Mouse (Mus musculus): ENCODE results near the gene Eef1akmt2. TPM values are rescaled to one million over a fixed set of nuclear protein-coding genes. Genes with fewer than 3 reads are reported as not detected.

The Eef1akmt2 gene
- total and polyA plus RNA-seq, 3 experiments = 31.4 to 87.2 (median 35.9) TPM

DNA sequence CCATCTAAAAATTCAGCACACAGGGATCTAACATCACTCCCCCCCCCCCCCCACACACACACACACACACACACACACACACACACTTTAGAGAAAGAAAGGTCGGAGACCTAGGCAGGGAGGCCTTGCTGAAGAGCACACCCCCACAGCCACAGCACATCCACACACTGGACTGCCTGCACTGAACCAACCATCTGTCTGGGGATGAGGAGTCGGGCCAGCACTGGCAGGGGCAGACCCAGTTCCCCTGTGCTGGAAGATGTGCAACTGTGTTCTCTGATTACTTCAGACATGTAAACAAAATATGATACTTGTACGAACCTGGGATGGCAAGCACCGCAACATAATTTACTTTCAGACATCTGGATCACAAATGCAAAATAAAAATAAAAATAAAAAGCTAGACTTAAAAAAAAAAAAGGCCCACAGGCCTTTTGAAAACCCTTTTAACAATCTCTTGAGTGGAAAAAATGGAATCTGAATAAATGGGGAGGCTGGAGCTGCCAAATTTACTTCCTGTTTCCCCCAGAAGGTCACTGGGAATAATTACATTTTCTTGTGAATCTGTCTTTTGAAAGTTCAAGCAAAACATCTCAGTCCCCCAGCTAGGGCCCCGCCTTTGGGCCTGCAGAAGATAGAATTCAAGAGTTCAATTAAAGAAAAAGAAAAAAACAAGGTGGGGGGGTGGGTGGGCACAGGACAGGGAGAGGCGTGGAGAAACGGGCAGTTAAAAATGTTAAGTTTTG lies 44.2 kb downstream of the Eef1akmt2 start:
- peak overlapping the region; percentile 96; the same call in 1 of the 2 replicates for H3K4me2 ChIP-seq (ENCODE audit: insufficient read depth, low read depth, poor library complexity, severe bottlenecking)
- dilution Hi-C loops (cut with MboI; ENCODE audit: extremely low pct_ligation_motif_present, extremely low pct_unique_long_range_greater_than_20kb, low sequenced_read_pairs) (no loop called here), in situ Hi-C loops (cut with MboI; ENCODE audit: low pct_ligation_motif_present, low pct_unique_long_range_greater_than_20kb, low sequenced_read_pairs) (loop anchor here (5.0 kb wide), 2 partner anchors 41 to 136 kb away; no protein-coding TSS in a partner anchor)
- peaks cover 80% of the 10 kb centered on the region for H3K79me2 ChIP-seq (replicated peaks; ENCODE audit: control insufficient read depth, extremely low read depth, insufficient read depth, poor library complexity, severe bottlenecking)
- peak overlapping the region; percentile 71 for H3K27ac ChIP-seq (ENCODE audit: insufficient read depth, low read depth)
- H3K4me1 ChIP-seq (ENCODE audit: control insufficient read depth in 1 of 2, insufficient read depth in 2 of 2) = peaks cover 27 to 78% of the 10 kb centered on the region in 2 experiments
- H3K36me3 ChIP-seq (replicated peaks in 1 of 2; ENCODE audit: control insufficient read depth in 1 of 2, insufficient read depth in 1 of 2, low read length in 1 of 2) = peaks cover 6 to 34% of the 10 kb centered on the region in 2 experiments
- H3K4me3 ChIP-seq (replicated peaks in 1 of 3; ENCODE audit: low read depth in 2 of 3, low read length in 2 of 3, poor library complexity in 1 of 3) = peak overlapping the region in 1 of 3 experiments; percentile 30
- peak overlapping the region; percentile 74 for H3K9ac ChIP-seq (ENCODE audit: insufficient read depth, low read depth)
- no peaks in the 10 kb centered on the region for H3K9me3 ChIP-seq (replicated peaks; ENCODE audit: low read length)
- DNase-seq (ENCODE audit: extremely low read depth) = no peak
- TF ChIP-seq ELF1 (IDR thresholded peaks at IDR 0.05; ENCODE audit: low read depth, low read length) = no peak
- TF ChIP-seq JUN (IDR thresholded peaks at IDR 0.05; ENCODE audit: insufficient read depth, low read depth, low read length) = no peak
- no peak for TF ChIP-seq IRF4 (IDR thresholded peaks at IDR 0.05; ENCODE audit: low read depth, low read length)
- no peak for TF ChIP-seq NELFE (IDR thresholded peaks at IDR 0.05; ENCODE audit: low read depth, low read length)
- no peak for TF ChIP-seq USF1 (IDR thresholded peaks at IDR 0.05; ENCODE audit: low read depth, low read length)
- TF ChIP-seq TBP (conservative IDR thresholded peaks at IDR 0.05; ENCODE audit: low read depth, low read length) = no peak
- TF ChIP-seq ZKSCAN1 (IDR thresholded peaks at IDR 0.05; ENCODE audit: borderline replicate concordance, low read depth, low read length) = no peak
- no peak for TF ChIP-seq TCF12 (IDR thresholded peaks at IDR 0.05; ENCODE audit: low read depth, low read length)
- TF ChIP-seq MXI1 (IDR thresholded peaks at IDR 0.05; ENCODE audit: low read depth, low read length) = no peak
- TF ChIP-seq MAZ (IDR thresholded peaks at IDR 0.05; ENCODE audit: low read depth, low read length) = no peak
- TF ChIP-seq SIN3A (IDR thresholded peaks at IDR 0.05; ENCODE audit: low read length) = no peak
- no peak for TF ChIP-seq RAD21 (IDR thresholded peaks at IDR 0.05; ENCODE audit: low read depth, low read length)
- H3K27me3 ChIP-seq (replicated peaks) = no peaks in the 10 kb centered on the region

- Histone ChIP-seq H3K79me2 (replicated peaks; ENCODE audit: control insufficient read depth, extremely low read depth, insufficient read depth, poor library complexity, severe bottlenecking) (peaks cover 72% of the 10 kb centered on the region), H3K27ac (ENCODE audit: insufficient read depth, low read depth) (no peak overlapping the region), H3K4me1 (ENCODE audit: control insufficient read depth in 1 of 2, insufficient read depth in 2 of 2) (peaks cover 27 to 88% of the 10 kb centered on the region in 2 experiments), H3K27me3 (replicated peaks) (no peaks in the 10 kb centered on the region), H3K36me3 (replicated peaks in 1 of 2; ENCODE audit: control insufficient read depth in 1 of 2, insufficient read depth in 1 of 2, low read length in 1 of 2) (peaks cover 10 to 44% of the 10 kb centered on the region in 2 experiments), H3K4me3 (replicated peaks in 1 of 3; ENCODE audit: low read depth in 2 of 3, low read length in 2 of 3, poor library complexity in 1 of 3) (no peak overlapping the region), H3K4me2 (ENCODE audit: insufficient read depth, low read depth, poor library complexity, severe bottlenecking) (no peak overlapping the region), H3K9me3 (replicated peaks; ENCODE audit: low read length) (no peaks in the 10 kb centered on the region), H3K9ac (ENCODE audit: insufficient read depth, low read depth) (no peak overlapping the region)
- TF ChIP-seq POLR2A (IDR thresholded peaks at IDR 0.05; ENCODE audit: low read depth, low read length) = no peak
- 0 out of 2 replicates have a peak, but pooled peaks have one; percentile 6 for TF ChIP-seq EP300 (IDR thresholded peaks at IDR 0.05; ENCODE audit: low read length)
- 0 out of 2 replicates have a peak, but pooled peaks have one; percentile 6 for TF ChIP-seq ETS1 (conservative IDR thresholded peaks at IDR 0.05; ENCODE audit: low read depth, low read length)
- TF ChIP-seq GABPA (IDR thresholded peaks at IDR 0.05; ENCODE audit: insufficient replicate concordance, low read depth, low read length) = no peak
- no peak for DNase-seq (ENCODE audit: extremely low read depth)
- dilution Hi-C loops (cut with MboI; ENCODE audit: extremely low pct_ligation_motif_present, extremely low pct_unique_long_range_greater_than_20kb, low sequenced_read_pairs) (no loop called here), in situ Hi-C loops (cut with MboI; ENCODE audit: low pct_ligation_motif_present, low pct_unique_long_range_greater_than_20kb, low sequenced_read_pairs) (loop anchor here (5.0 kb wide), 2 partner anchors 40 to 135 kb away; no protein-coding TSS in a partner anchor)
Measured at GRCm38 (mm10) chr7:132806926-132807857, 45.3 kb downstream of the Eef1akmt2 start.
